Mouse (Mus musculus): ENCODE results near the gene Pkn2. TPM values are rescaled to one million over a fixed set of nuclear protein-coding genes. Genes with fewer than 3 reads are reported as not detected.

The Pkn2 gene
- 34.6 and 39.5 TPM in 2 replicates for polyA plus RNA-seq (2015; fragmentation: Nextera tagmentation; extraction: Ambion mirVana)

- Histone ChIP-seq H3K36me3 (ENCODE audit: insufficient read depth, low read length) (no peaks in the 10 kb centered on the region), H3K9ac (replicated peaks; ENCODE audit: low read length) (peak within 1 kb of the TSS; percentile 98), H3K4me3 (ENCODE audit: low read length) (peak within 1 kb of the TSS; percentile 99), H3K9me3 (ENCODE audit: low read length) (no peaks in the 10 kb centered on the region), H3K27me3 (ENCODE audit: insufficient read depth, low read length) (no peaks in the 10 kb centered on the region), H3K27ac (ENCODE audit: low read length) (peak within 1 kb of the TSS; percentile 96), H3K4me2 (replicated peaks; ENCODE audit: low read depth, low read length) (peak within 1 kb of the TSS; percentile 77), H3K4me1 (ENCODE audit: insufficient read depth, low read length) (peaks cover 12% of the 10 kb centered on the region; the same call in 1 of the 2 replicates)
- peak; percentile 99 for ATAC-seq (ENCODE audit: low FRiP score, low TSS enrichment)
- 0% methylated on average over 72 of the region's 84 CpGs for WGBS
Measured at GRCm38 (mm10) chr3:142881872-142882623, at the start of gene Pkn2. Gene Pkn2 (minus strand): TSS chr3:142882004.

GRCm38 (mm10) chr3:142929906-142930305 is 48.1 kb upstream of the Pkn2 start:
- H3K9me3 ChIP-seq (ENCODE audit: low read length) = no peaks in the 10 kb centered on the region
- no peak for ATAC-seq (ENCODE audit: low FRiP score, low TSS enrichment)
- H3K27ac ChIP-seq (ENCODE audit: low read length) = no peak overlapping the region
- WGBS = 88% methylated on average over 2 of the region's 2 CpGs
- H3K27me3 ChIP-seq (ENCODE audit: insufficient read depth, low read length) = no peaks in the 10 kb centered on the region
- no peak overlapping the region for H3K9ac ChIP-seq (replicated peaks; ENCODE audit: low read length)
- H3K4me3 ChIP-seq (ENCODE audit: low read length) = no peak overlapping the region
- H3K4me2 ChIP-seq (replicated peaks; ENCODE audit: low read depth, low read length) = no peak overlapping the region
- H3K36me3 ChIP-seq (ENCODE audit: insufficient read depth, low read length) = no peaks in the 10 kb centered on the region
- no peaks in the 10 kb centered on the region for H3K4me1 ChIP-seq (ENCODE audit: insufficient read depth, low read length)

- 85% methylated on average over 3 of the region's 3 CpGs for WGBS
- no peaks in the 10 kb centered on the region for H3K27me3 ChIP-seq (ENCODE audit: insufficient read depth, low read length)
- H3K9ac ChIP-seq (replicated peaks; ENCODE audit: low read length) = no peak overlapping the region
- H3K4me3 ChIP-seq (ENCODE audit: low read length) = no peak overlapping the region
- H3K36me3 ChIP-seq (ENCODE audit: insufficient read depth, low read length) = no peaks in the 10 kb centered on the region
- no peak overlapping the region for H3K27ac ChIP-seq (ENCODE audit: low read length)
- H3K4me2 ChIP-seq (replicated peaks; ENCODE audit: low read depth, low read length) = no peak overlapping the region
- peaks cover 3% of the 10 kb centered on the region; the same call in 1 of the 2 replicates for H3K4me1 ChIP-seq (ENCODE audit: insufficient read depth, low read length)
- ATAC-seq (ENCODE audit: low FRiP score, low TSS enrichment) = no peak
- H3K9me3 ChIP-seq (ENCODE audit: low read length) = no peaks in the 10 kb centered on the region
Measured at GRCm38 (mm10) chr3:142927311-142927710, 45.5 kb upstream of the Pkn2 start.

GRCm38 (mm10) chr3:142924831-142925348 is 43.1 kb upstream of the Pkn2 start:
- 77% methylated on average over 2 of the region's 2 CpGs for WGBS
- Histone ChIP-seq H3K36me3 (ENCODE audit: insufficient read depth, low read length) (no peaks in the 10 kb centered on the region), H3K4me1 (ENCODE audit: insufficient read depth, low read length) (peaks cover 3% of the 10 kb centered on the region; the same call in 1 of the 2 replicates), H3K4me2 (replicated peaks; ENCODE audit: low read depth, low read length) (no peak overlapping the region), H3K4me3 (ENCODE audit: low read length) (no peak overlapping the region), H3K27me3 (ENCODE audit: insufficient read depth, low read length) (no peaks in the 10 kb centered on the region), H3K9me3 (ENCODE audit: low read length) (no peaks in the 10 kb centered on the region), H3K27ac (ENCODE audit: low read length) (no peak overlapping the region), H3K9ac (replicated peaks; ENCODE audit: low read length) (no peak overlapping the region)
- ATAC-seq (ENCODE audit: low FRiP score, low TSS enrichment) = no peak

GRCm38 (mm10) chr3:142919070-142919469 is 37.3 kb upstream of the Pkn2 start:
- Histone ChIP-seq H3K27ac (ENCODE audit: low read length) (peak overlapping the region; percentile 45; the same call in 1 of the 2 replicates), H3K36me3 (ENCODE audit: insufficient read depth, low read length) (no peaks in the 10 kb centered on the region)
- 30% methylated on average over 3 of the region's 3 CpGs for WGBS

GRCm38 (mm10) chr3:142917760-142918439 is 36.1 kb upstream of the Pkn2 start:
- Histone ChIP-seq H3K27me3 (ENCODE audit: insufficient read depth, low read length) (no peaks in the 10 kb centered on the region), H3K4me2 (replicated peaks; ENCODE audit: low read depth, low read length) (peak overlapping the region; percentile 30), H3K27ac (ENCODE audit: low read length) (peak overlapping the region; percentile 74), H3K9ac (replicated peaks; ENCODE audit: low read length) (no peak overlapping the region), H3K4me1 (ENCODE audit: insufficient read depth, low read length) (peaks cover 12% of the 10 kb centered on the region), H3K4me3 (ENCODE audit: low read length) (no peak overlapping the region), H3K9me3 (ENCODE audit: low read length) (no peaks in the 10 kb centered on the region), H3K36me3 (ENCODE audit: insufficient read depth, low read length) (no peaks in the 10 kb centered on the region)
- WGBS = 49% methylated on average over 4 of the region's 4 CpGs
- peak; percentile 95 for ATAC-seq (ENCODE audit: low FRiP score, low TSS enrichment)

More at GRCm38 (mm10) chr3:142919070-142919469, 37.3 kb upstream of the Pkn2 start:
- H3K4me1 ChIP-seq (ENCODE audit: insufficient read depth, low read length) = peaks cover 12% of the 10 kb centered on the region
- no peak overlapping the region for H3K9ac ChIP-seq (replicated peaks; ENCODE audit: low read length)
- ATAC-seq (ENCODE audit: low FRiP score, low TSS enrichment) = no peak
- no peak overlapping the region for H3K4me2 ChIP-seq (replicated peaks; ENCODE audit: low read depth, low read length)
- H3K9me3 ChIP-seq (ENCODE audit: low read length) = no peaks in the 10 kb centered on the region
- no peaks in the 10 kb centered on the region for H3K27me3 ChIP-seq (ENCODE audit: insufficient read depth, low read length)
- no peak overlapping the region for H3K4me3 ChIP-seq (ENCODE audit: low read length)

- H3K27ac ChIP-seq (ENCODE audit: low read length) = peak overlapping the region; percentile 74
- H3K9me3 ChIP-seq (ENCODE audit: low read length) = no peaks in the 10 kb centered on the region
- H3K4me2 ChIP-seq (replicated peaks; ENCODE audit: low read depth, low read length) = no peak overlapping the region
- H3K9ac ChIP-seq (replicated peaks; ENCODE audit: low read length) = no peak overlapping the region
- WGBS = 72% methylated on average over 4 of the region's 4 CpGs
- H3K27me3 ChIP-seq (ENCODE audit: insufficient read depth, low read length) = no peaks in the 10 kb centered on the region
- no peak for ATAC-seq (ENCODE audit: low FRiP score, low TSS enrichment)
- H3K4me3 ChIP-seq (ENCODE audit: low read length) = no peak overlapping the region
- peaks cover 12% of the 10 kb centered on the region for H3K4me1 ChIP-seq (ENCODE audit: insufficient read depth, low read length)
- H3K36me3 ChIP-seq (ENCODE audit: insufficient read depth, low read length) = no peaks in the 10 kb centered on the region
Measured at GRCm38 (mm10) chr3:142917171-142917570, 35.4 kb upstream of the Pkn2 start.

GRCm38 (mm10) chr3:142913295-142913694 is 31.5 kb upstream of the Pkn2 start:
- no peak overlapping the region for H3K4me2 ChIP-seq (replicated peaks; ENCODE audit: low read depth, low read length)
- H3K4me3 ChIP-seq (ENCODE audit: low read length) = no peak overlapping the region
- peaks cover 3% of the 10 kb centered on the region for H3K4me1 ChIP-seq (ENCODE audit: insufficient read depth, low read length)
- no peak overlapping the region for H3K27ac ChIP-seq (ENCODE audit: low read length)
- 74% methylated on average over 1 of the region's 1 CpGs for WGBS
- H3K9me3 ChIP-seq (ENCODE audit: low read length) = no peaks in the 10 kb centered on the region
- H3K27me3 ChIP-seq (ENCODE audit: insufficient read depth, low read length) = no peaks in the 10 kb centered on the region
- H3K36me3 ChIP-seq (ENCODE audit: insufficient read depth, low read length) = no peaks in the 10 kb centered on the region
- no peak overlapping the region for H3K9ac ChIP-seq (replicated peaks; ENCODE audit: low read length)
- no peak for ATAC-seq (ENCODE audit: low FRiP score, low TSS enrichment)

- Histone ChIP-seq H3K4me1 (ENCODE audit: insufficient read depth, low read length) (no peaks in the 10 kb centered on the region), H3K27me3 (ENCODE audit: insufficient read depth, low read length) (no peaks in the 10 kb centered on the region), H3K27ac (ENCODE audit: low read length) (no peak overlapping the region), H3K4me3 (ENCODE audit: low read length) (no peak overlapping the region), H3K9me3 (ENCODE audit: low read length) (no peaks in the 10 kb centered on the region; the same call in 1 of the 2 replicates), H3K9ac (replicated peaks; ENCODE audit: low read length) (no peak overlapping the region), H3K36me3 (ENCODE audit: insufficient read depth, low read length) (no peaks in the 10 kb centered on the region), H3K4me2 (replicated peaks; ENCODE audit: low read depth, low read length) (no peak overlapping the region)
- 87% methylated on average over 2 of the region's 2 CpGs for WGBS
- no peak for ATAC-seq (ENCODE audit: low FRiP score, low TSS enrichment)
Measured at GRCm38 (mm10) chr3:142899683-142900082, 17.9 kb upstream of the Pkn2 start.

Data from kidney, embryonic 16.5 days (tissue).